Mouse (Mus musculus) brown adipose tissue, adult 24 weeks (tissue): Measurements from ENCODE around the gene Gm27027. TPM values are rescaled to one million over a fixed set of nuclear protein-coding genes. Genes with fewer than 3 reads are reported as not detected.
A peak's percentile ranks its signal among the peaks of the same experiment; 100 is the strongest.

Experiments used
- H3K27ac ChIP-seq: fragments of 200-500 bp; replicated peaks from 2 replicates; pipeline ENCODE4 v1.5.1; 2012; ENCODE audit warnings: low read depth, mild to moderate bottlenecking, low read length
- H3K4me1 ChIP-seq: fragments of 200-500 bp; 2 replicates; pipeline ENCODE4 v1.6.1; 2012; ENCODE audit warnings: low read length, mixed read lengths; ENCODE audit not compliant: control insufficient read depth, insufficient read depth, insufficient read length
- H3K4me3 ChIP-seq: fragments of 200-500 bp; 2 replicates; pipeline ENCODE4 v1.5.1; 2012; ENCODE audit warnings: low read depth, mild to moderate bottlenecking, low read length, moderate library complexity; ENCODE audit not compliant: insufficient read depth
- polyA plus RNA-seq: library from polyadenylated mRNA; stranded (reverse); fragments of >200 nt; gene quantifications from 2 replicates; pipeline ENCODE4 v1.2.4, GENCODE M21; 2012; ENCODE audit not compliant: missing spikeins, insufficient read depth, insufficient read length

The Gm27027 gene
- polyA plus RNA-seq, 1 experiment: not detected

DNA sequence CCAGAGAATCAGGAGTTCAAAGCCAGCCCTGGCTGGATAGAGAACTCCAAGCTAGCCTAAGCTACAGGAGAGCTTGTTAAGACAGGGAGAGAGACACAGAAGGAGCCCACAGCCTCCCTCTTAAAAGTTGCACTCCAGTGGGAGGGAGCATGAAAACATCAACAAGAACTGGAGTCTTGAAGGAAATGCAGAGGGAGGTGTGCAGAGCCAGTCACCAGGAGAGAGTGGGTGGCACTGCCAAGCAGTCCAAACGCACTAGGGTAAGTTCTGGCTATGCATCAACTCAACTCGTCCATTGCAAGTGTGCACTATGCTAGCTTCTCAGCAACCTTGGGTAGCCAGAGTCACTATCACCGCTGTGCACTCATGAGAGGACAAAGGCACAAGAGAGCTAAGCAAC, 37.9 kb downstream of the Gm27027 start:
- no peak overlapping the region for H3K4me3 ChIP-seq
- no peaks in the 10 kb centered on the region for H3K4me1 ChIP-seq
- no peak overlapping the region for H3K27ac ChIP-seq

GRCm38 (mm10) chr2:93957785-93958175, 38.4 kb downstream of the Gm27027 start:
- H3K4me1 ChIP-seq: no peaks in the 10 kb centered on the region
- no peak overlapping the region for H3K4me3 ChIP-seq
- no peak overlapping the region for H3K27ac ChIP-seq

GRCm38 (mm10) chr2:93956908-93957784, 39.0 kb downstream of the Gm27027 start, which contains the start of gene Gm13889:
Gene Gm13889, minus strand, starts transcription at chr2:93957201.
- Histone ChIP-seq H3K4me1 (no peaks in the 10 kb centered on the region), H3K4me3 (peak within 1 kb of the TSS; percentile 60), H3K27ac (no peak within 1 kb of the TSS)

DNA sequence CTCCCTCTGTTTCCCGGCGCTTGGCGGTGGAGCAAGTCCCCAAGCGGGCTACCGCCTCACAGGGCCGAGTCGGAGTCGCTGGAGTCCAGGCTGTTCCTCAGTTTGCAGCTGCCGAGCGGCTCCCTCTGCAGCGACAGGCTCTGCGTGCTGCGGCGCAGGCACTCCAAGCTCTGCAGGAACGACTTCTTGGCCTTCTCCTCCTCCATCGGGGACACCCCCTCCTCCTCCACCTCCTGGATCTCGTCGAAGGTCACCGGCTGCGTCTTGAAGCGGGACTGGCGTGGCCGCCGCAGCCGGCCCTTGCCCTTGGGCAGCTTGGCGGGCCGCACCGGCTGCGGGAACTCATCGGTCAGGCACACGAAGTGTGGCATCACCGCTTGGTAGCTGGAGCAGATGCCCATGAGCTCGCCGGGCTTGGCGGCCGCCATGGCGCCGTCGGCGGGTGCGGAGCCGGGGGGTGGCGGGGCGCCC, 39.8 kb downstream of the Gm27027 start:
- Histone ChIP-seq H3K4me1 (no peaks in the 10 kb centered on the region), H3K27ac (no peak overlapping the region), H3K4me3 (peak overlapping the region; percentile 56)

- no peak overlapping the region for H3K27ac ChIP-seq
- H3K4me3 ChIP-seq: peak overlapping the region; percentile 56
Measured at GRCm38 (mm10) chr2:93955886-93956285, 40.3 kb downstream of the Gm27027 start.

DNA sequence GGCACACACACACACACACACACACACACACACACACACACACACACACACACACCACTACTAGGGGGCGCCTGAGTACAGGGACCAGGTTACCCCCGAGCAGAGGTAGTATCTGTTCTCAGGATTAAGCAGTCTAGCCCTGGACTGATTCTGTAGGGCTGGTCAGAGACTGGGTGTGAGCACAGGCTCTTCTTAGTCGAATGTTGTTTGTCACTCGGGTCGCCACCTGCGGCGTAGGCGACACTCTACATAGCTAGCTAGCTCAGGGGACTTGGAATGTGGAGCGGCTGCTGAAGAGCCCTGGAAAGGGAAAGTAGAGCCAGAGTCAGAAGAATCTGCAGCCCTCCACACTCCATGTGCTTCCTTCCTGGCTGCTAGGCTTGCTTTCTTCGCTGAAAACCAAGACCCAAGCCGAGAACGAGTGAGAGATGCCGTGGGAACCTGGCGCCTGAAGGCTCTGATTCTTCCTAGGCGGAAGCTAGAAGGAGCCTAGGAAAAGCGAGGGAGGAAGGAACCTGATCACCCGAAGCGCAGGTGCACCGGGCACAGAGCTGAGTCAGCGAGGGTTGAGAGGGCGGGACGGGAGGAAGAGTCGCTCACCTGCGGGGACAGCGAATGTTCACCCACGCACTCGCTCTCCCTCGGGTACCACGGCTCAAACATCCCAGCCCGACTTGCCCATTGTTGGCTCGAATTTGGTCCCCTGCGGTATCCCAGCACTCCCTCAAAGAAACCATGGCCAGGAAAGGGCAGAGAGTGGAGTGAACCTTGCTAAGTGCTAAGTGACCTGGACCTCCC, 41.2 kb downstream of the Gm27027 start:
- Histone ChIP-seq H3K27ac (no peak overlapping the region), H3K4me1 (no peaks in the 10 kb centered on the region)

More at GRCm38 (mm10) chr2:93955886-93956285, 40.3 kb downstream of the Gm27027 start:
- no peaks in the 10 kb centered on the region for H3K4me1 ChIP-seq

GRCm38 (mm10) chr2:93953726-93954125, 42.4 kb downstream of the Gm27027 start:
- no peaks in the 10 kb centered on the region for H3K4me1 ChIP-seq
- no peak overlapping the region for H3K4me3 ChIP-seq
- no peak overlapping the region for H3K27ac ChIP-seq

More for the DNA sequence above, 41.2 kb downstream of the Gm27027 start:
- H3K4me3 ChIP-seq: peak overlapping the region; percentile 16

DNA sequence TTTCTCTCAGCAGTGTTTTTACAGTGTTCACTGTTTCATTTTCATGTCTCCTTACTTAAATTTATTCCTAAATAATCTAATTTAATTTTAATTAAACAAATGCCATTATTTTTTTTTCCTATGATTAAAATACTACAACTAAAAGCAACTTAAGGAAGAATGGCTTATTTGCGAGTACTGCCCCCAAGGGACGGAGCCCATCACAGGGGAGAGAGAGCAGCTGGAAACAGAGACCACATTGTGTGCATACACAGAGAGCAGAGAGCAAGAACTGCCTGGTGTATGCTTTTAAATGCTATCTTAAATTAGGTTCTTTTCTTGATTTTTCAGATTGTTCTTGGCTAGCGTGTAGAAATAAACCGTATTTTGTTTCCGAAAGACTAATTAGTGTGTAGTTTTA, 49.2 kb downstream of the Gm27027 start:
- H3K4me3 ChIP-seq: no peak overlapping the region
- no peaks in the 10 kb centered on the region for H3K4me1 ChIP-seq
- H3K27ac ChIP-seq: no peak overlapping the region

DNA sequence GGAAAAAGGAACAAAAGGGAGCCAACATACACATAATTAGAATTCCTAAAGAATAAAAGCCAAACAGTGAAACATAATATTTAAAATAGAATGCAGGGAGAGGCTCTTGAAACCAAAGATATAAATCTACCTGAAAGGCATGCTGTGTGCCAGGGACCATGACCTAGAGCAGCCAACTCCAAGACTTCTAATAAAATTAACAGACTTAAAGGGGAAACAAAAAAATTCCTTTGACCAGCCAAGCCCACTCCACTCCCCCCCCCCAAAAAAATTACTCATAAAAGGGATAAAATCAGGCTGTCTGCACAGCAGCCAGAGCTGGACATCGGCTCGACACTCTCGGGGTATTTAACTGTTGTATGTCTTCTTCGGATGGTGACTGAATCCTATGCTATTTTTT, 51.3 kb downstream of the Gm27027 start:
- Histone ChIP-seq H3K4me3 (no peak overlapping the region), H3K27ac (no peak overlapping the region), H3K4me1 (no peaks in the 10 kb centered on the region)

GRCm38 (mm10) chr2:93944099-93944498, 52.1 kb downstream of the Gm27027 start:
- Histone ChIP-seq H3K4me1 (no peaks in the 10 kb centered on the region), H3K27ac (no peak overlapping the region), H3K4me3 (no peak overlapping the region)

DNA sequence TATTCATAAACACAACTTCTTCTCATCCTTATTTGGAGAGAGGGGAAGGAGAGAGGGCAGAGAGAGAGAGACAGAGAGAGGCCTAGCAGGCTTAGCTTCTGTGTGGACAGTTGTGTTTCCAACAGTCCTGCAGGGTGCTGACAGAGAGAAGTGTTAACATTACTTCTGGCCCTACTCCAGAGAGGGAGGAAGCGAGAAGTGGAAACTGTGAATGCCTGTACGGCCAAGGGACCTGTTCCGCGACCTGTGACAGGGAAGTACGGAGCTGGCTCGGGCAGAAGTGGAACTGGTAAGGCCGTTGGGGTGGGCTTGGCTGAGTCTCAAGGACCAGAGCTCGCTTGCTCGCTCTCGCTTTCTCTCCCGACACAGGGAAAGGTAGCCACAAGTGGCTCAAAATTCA, 54.5 kb downstream of the Gm27027 start:
- Histone ChIP-seq H3K27ac (no peak overlapping the region), H3K4me1 (no peaks in the 10 kb centered on the region), H3K4me3 (no peak overlapping the region)

DNA sequence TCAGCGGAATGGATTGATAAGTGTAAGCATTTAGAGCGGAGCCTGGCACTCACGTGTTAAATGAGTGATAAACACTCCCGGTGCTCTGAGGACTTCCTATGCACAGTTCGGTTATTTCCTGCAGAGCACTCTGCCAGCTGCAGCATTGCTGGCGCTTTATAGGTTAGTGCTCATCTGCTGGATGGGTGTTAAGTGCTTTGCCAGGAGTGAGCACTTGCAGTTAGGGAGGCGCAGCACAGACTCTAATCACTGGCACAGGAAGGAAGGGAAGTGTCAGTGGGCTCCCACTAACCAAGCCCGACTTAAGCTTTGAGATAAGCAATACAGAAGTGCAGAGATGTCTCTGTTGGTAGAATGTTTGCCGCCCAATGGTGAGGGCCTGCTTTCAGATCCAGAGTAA, 57.6 kb downstream of the Gm27027 start:
- Histone ChIP-seq H3K4me3 (no peak overlapping the region), H3K4me1 (no peaks in the 10 kb centered on the region), H3K27ac (no peak overlapping the region)

- H3K27ac ChIP-seq: no peak overlapping the region
- H3K4me1 ChIP-seq: no peaks in the 10 kb centered on the region
- H3K4me3 ChIP-seq: no peak overlapping the region
Measured at GRCm38 (mm10) chr2:93928866-93929265, 67.3 kb downstream of the Gm27027 start.

DNA sequence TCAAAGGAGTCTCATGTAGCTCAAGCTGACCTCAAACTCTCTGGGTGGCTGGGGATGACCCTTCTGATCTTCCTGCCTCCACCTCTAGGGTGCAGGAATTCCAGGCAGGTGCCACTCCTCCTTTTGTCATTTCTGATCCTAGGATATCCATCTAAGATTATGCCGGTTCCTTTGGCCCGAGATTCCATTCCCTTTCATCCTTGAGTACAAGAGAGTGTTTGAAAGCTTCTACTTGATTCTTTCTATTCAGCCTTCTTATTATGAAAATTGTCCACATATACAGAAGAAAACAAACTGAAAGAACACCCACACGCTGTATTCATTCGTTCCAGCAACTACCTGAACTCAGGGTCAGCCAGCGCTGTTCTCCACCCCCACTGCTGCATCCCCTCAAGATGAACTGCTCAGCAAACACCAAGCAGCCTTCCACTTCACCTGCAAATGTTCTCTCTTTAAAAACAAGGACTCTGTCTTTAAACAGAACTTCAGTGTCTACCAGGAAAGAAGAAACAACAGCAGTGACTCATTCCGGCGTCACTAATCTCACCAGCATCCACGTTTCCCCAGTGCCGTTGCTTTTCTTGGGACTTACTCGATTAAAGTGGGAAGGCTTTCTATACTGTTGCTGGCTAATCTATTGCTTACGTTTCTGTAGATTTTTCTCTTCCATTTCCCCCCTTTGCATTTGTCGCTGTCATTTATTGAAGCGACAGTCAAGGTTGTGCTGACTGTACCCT, 68.3 kb downstream of the Gm27027 start:
- H3K4me1 ChIP-seq: no peaks in the 10 kb centered on the region
- H3K4me3 ChIP-seq: no peak overlapping the region
- no peak overlapping the region for H3K27ac ChIP-seq

DNA sequence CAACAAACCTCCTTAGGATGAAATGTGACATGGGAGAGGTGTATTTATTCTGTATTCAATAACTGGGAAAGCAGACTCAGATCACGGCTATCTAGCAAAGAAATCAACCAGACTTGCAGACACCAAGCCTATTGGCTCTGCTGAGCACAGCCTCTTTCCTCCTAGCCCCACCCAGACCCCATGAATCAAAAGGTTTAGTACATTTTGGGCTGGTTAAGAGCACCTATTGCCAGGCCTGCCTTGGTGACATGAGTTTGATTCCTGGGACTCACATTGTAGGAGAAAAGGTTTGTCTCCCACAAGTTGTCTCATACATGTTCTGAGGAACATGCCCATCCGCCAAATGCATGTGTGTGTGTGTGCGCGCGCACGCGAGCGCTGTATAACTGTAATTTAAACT, 70.0 kb downstream of the Gm27027 start:
- H3K27ac ChIP-seq: no peak overlapping the region
- no peaks in the 10 kb centered on the region for H3K4me1 ChIP-seq
- no peak overlapping the region for H3K4me3 ChIP-seq
